Mouse (Mus musculus) regulatory T cell (primary cell): ENCODE measurements at regions not wholly inside any gene's neighbourhood (a gene's known extent, or its start where the extent isn't known, plus 50 kb on each side); places are given as distances from the start of the nearest gene placed in this dataset.
"Not testable (repeated sequence)": the region's sequence is repeated elsewhere in the genome, so short reads cannot be mapped to it uniquely, and the experiment has no call there.

Experiments
- in situ Hi-C: fragments of 300-600 bp; cut with MboI, MseI; formaldehyde crosslinking; loops from one replicate; pipeline ENCODE4 v1.15.1; 2025; ENCODE audit warnings: high pct_unique_total_duplicates

GRCm38 (mm10) chr15:42069072-42069471, 1934.9 kb downstream of the 9330182O14Rik start:
- in situ Hi-C loops, result no loop called here

- in situ Hi-C loops, result no loop called here
These were observed 1939.3 kb downstream of the 9330182O14Rik start for GRCm38 (mm10) chr15:42073486-42073885.

- in situ Hi-C loops, result no loop called here
These were observed 1948.3 kb downstream of the 9330182O14Rik start for GRCm38 (mm10) chr15:42082436-42082835.

DNA sequence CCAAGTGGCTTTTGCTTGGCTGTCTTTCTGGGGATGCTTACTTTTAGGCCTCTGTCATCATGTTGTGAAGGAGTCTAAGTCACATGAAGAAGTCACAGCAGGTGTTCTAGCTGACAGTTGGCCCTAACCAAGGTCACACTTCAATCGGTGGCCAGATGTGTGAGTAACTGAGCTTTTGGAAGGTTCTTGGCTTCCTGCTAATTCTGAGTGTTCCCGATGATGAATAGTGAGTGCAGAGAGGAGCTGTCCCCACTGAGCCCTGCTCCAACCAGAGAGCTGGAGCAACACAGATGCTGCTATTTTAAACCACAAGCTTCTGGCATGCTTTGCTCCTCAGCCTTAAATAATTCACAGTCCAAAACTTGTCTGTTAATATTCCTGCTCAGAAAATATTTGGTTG, 1966.6 kb downstream of the 9330182O14Rik start:
- in situ Hi-C loops, result no loop called here

GRCm38 (mm10) chr15:42104816-42105215, 1970.7 kb downstream of the 9330182O14Rik start:
- in situ Hi-C loops, result no loop called here

GRCm38 (mm10) chr15:42107106-42107505, 1972.9 kb downstream of the 9330182O14Rik start:
- in situ Hi-C loops, result no loop called here

GRCm38 (mm10) chr15:42111811-42112210, 1977.6 kb downstream of the 9330182O14Rik start:
- in situ Hi-C loops, result no loop called here

DNA sequence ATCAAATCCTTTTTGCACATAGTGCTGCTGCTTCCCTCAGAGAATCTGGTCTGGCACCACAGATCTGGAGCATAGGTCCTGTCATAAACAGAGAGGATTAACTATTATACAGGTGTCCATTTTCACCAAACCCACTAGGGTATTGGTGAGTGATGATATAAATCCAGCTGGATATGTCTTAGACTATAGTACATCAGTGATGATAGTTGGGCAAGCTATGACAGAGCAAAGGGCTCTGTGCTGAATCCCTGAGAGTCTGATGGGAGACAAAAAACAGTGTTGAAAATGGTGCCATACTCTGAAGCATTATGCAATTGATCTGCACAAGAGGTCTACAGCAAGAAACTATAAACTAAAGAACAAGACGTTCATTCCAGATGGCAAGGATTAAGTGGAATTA, 1993.3 kb downstream of the 9330182O14Rik start:
- in situ Hi-C loops, result no loop called here

GRCm38 (mm10) chr15:42128976-42129375, 1994.8 kb downstream of the 9330182O14Rik start:
- in situ Hi-C loops, result no loop called here

- in situ Hi-C loops, result no loop called here
These were observed 2032.4 kb downstream of the 9330182O14Rik start for GRCm38 (mm10) chr15:42166546-42166945.

DNA sequence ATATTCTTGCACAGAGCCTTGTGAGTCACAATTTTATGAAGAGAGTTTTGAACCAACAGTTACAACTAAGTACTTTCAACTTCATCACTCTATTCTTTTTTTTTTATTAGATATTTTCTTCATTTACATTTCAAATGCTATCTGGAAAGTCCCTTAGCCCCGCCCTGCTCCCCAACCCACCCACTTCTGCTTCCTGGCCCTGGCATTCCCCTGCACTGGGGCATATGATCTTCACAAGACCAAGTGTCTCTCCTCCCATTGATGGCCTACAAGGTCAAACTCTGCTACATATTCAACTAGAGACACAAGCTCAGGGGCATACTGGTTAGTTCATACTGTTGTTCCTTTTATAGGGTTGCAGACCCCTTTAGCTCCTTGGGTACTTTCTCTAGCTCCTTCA, 2043.6 kb downstream of the 9330182O14Rik start:
- in situ Hi-C loops, result not testable (repeated sequence)

GRCm38 (mm10) chr15:42207187-42207846, 2073.2 kb downstream of the 9330182O14Rik start:
- in situ Hi-C loops, result no loop called here

GRCm38 (mm10) chr15:42219496-42219895, 2085.3 kb downstream of the 9330182O14Rik start:
- in situ Hi-C loops, result no loop called here

- in situ Hi-C loops, result no loop called here
These were observed 2085.8 kb downstream of the 9330182O14Rik start for GRCm38 (mm10) chr15:42220005-42220404.

DNA sequence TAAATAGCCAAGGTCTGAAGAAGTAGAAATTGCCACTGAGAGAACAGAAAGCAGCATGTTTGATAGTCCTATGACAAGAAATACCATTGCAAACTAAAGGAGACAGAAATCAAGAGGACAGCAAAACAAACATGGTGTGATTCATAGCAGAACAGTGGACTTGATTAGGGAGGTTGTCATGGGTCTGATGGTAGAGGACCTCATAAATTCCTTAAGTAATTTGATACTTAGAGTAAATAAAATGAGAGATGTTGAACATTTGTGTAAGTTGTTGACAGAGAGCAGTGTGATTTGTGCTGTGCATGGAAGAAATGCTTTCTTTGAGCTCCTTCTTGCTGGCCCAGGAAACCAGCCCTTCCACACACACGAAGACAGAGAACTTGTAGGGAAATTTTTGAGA, 2090.8 kb downstream of the 9330182O14Rik start:
- in situ Hi-C loops, result no loop called here

- in situ Hi-C loops, result no loop called here
These were observed 2097.5 kb downstream of the 9330182O14Rik start for GRCm38 (mm10) chr15:42231692-42232091.

DNA sequence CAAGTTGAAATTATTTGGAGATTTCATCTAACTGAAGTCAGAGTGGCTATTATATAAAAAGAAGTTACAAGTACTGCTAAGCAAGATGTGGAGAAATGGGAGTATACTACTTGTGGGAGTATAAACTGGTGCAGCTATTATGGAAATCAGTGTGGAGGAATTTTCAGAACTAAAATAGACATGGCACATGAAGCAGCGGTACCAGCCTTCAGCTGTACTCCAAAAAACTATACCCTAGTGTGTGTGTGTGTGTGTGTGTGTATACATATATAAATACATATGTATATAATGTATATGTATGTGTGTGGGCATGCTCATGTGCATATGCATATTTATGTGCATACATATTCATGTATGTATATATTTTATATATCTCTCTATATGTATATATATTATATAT, 2112.6 kb downstream of the 9330182O14Rik start:
- in situ Hi-C loops, result no loop called here

DNA sequence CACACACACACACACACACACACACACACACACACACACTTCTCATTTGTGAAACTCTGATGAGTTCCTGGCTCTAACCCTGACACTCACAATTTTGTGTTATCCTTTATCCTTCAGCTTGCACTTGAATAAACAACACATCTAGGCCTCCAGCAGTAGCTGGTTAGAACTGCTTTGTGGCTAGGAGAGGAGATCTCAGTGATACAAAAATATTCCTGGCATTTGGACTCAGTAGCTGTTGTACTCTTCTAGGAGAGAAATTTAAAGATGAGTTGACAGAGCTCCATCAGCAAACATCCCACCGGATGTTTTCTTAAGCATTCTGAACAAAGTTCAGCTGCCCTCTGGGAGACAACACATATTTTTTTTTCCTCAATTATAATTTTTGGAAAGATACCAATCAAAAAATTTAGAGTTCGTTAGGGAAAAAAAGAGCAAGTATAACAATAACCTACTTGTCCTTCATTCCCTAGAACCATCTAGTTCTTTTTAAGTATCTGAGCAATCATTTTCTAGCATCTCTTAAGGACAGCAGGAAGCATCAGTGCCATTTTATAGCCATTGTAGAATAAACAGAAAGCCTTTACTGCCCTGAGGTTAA, 2118.7 kb downstream of the 9330182O14Rik start:
- in situ Hi-C loops, result no loop called here

GRCm38 (mm10) chr15:42256343-42256742, 2122.2 kb downstream of the 9330182O14Rik start:
- in situ Hi-C loops, result no loop called here

GRCm38 (mm10) chr15:42275117-42275516, 2141.0 kb downstream of the 9330182O14Rik start:
- in situ Hi-C loops, result no loop called here

DNA sequence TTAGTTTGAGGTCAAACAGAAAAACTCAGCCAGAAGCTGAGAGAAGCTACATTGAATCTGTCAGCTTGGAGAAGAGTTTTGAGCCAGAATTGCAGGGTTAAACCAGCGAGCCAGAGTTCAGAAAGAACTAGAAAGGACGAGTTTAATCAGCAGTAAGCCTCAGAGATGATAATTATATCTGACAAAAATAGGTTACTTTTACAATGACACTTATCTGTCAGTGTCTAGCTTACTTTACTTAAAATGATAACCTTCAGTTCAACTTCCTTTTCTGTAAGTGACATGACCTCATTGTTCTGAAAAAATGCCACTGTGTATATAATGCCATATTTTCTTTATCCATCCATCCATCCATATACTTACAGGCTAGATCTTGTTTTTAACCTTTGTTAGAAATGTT, 2143.1 kb downstream of the 9330182O14Rik start:
- in situ Hi-C loops, result no loop called here

GRCm38 (mm10) chr15:42280810-42281209, 2146.6 kb downstream of the 9330182O14Rik start:
- in situ Hi-C loops, result no loop called here

DNA sequence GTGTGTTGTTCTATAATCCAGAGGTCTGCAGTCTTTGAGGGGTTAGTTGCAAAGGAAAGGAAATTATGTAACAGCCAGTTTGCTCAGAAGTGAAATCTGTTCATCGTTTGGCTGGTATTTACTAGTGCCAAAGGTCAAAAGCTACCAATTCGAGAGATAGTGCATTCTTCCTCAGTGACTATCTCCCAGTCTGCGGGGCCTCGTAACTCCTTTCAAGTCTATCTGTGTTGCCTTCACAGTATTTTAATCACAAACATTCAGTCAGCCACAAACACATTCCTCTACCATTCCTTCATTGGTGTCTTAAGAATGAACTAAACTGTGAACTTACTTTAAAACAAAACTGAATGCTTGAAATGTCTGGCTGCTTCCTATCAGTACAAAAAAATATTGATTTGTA, 2162.2 kb downstream of the 9330182O14Rik start:
- in situ Hi-C loops, result no loop called here
